Mouse (Mus musculus) layer of hippocampus, adult 8-10 months (tissue): ENCODE measurements around the gene Plpp3. TPM values are rescaled to one million over a fixed set of nuclear protein-coding genes. Genes with fewer than 3 reads are reported as not detected.
"Not testable (repeated sequence)": the region's sequence is repeated elsewhere in the genome, so short reads cannot be mapped to it uniquely, and the experiment has no call there.

Experiments used
- DNase-seq, 2 experiments: peaks; one replicate each; pipeline ENCODE4 v3.0.0; 2022; ENCODE audit warnings: low spot score in 2 of 2
- total RNA-seq, 4 experiments: library from RNA; stranded (reverse); gene quantifications; 2 replicates each; pipeline ENCODE4 v1.2.4; 2022

The Plpp3 gene
- total RNA-seq, 4 experiments from 2014 or later = 212 to 254 (median 222) TPM

- DNase-seq = no peak
These were observed 98.0 kb downstream of the Plpp3 start for GRCm38 (mm10) chr4:105255185-105255584.

GRCm38 (mm10) chr4:105257667-105258560 is 100.8 kb downstream of the Plpp3 start:
- DNase-seq = no peak

- no peak for DNase-seq
These were observed 103.2 kb downstream of the Plpp3 start for GRCm38 (mm10) chr4:105260385-105260784.

- no peak for DNase-seq
These were observed 104.0 kb downstream of the Plpp3 start for GRCm38 (mm10) chr4:105260893-105261769.

- DNase-seq = no peak
These were observed 105.2 kb downstream of the Plpp3 start for GRCm38 (mm10) chr4:105262358-105262757.

GRCm38 (mm10) chr4:105263600-105263999 is 106.5 kb downstream of the Plpp3 start:
- no peak for DNase-seq

GRCm38 (mm10) chr4:105265041-105265440 is 107.9 kb downstream of the Plpp3 start:
- DNase-seq = no peak

GRCm38 (mm10) chr4:105265678-105266077 is 108.5 kb downstream of the Plpp3 start:
- DNase-seq = peak; percentile 8 to 12

- no peak for DNase-seq
These were observed 111.1 kb downstream of the Plpp3 start for GRCm38 (mm10) chr4:105268202-105268730.

- not testable (repeated sequence) for DNase-seq
These were observed 112.3 kb downstream of the Plpp3 start for GRCm38 (mm10) chr4:105269398-105269797.

GRCm38 (mm10) chr4:105271166-105271565 is 114.0 kb downstream of the Plpp3 start:
- DNase-seq = no peak

GRCm38 (mm10) chr4:105273034-105273433 is 115.9 kb downstream of the Plpp3 start:
- DNase-seq = no peak

GRCm38 (mm10) chr4:105273486-105273885 is 116.3 kb downstream of the Plpp3 start:
- no peak for DNase-seq

GRCm38 (mm10) chr4:105275616-105276015 is 118.5 kb downstream of the Plpp3 start:
- DNase-seq = no peak

- DNase-seq = no peak
These were observed 119.1 kb downstream of the Plpp3 start for GRCm38 (mm10) chr4:105276062-105276795.

GRCm38 (mm10) chr4:105278161-105278560 is 121.0 kb downstream of the Plpp3 start:
- no peak for DNase-seq

GRCm38 (mm10) chr4:105278571-105279410 is 121.6 kb downstream of the Plpp3 start:
- no peak for DNase-seq

- no peak for DNase-seq
These were observed 122.7 kb downstream of the Plpp3 start for GRCm38 (mm10) chr4:105279806-105280205.

GRCm38 (mm10) chr4:105281751-105282231 is 124.6 kb downstream of the Plpp3 start:
- no peak for DNase-seq
